Mouse (Mus musculus): ENCODE measurements around the gene Mark3. TPM values are rescaled to one million over a fixed set of nuclear protein-coding genes. Genes with fewer than 3 reads are reported as not detected.
A peak's percentile ranks its signal among the peaks of the same experiment; 100 is the strongest.
"Not testable (repeated sequence)": the region's sequence is repeated elsewhere in the genome, so short reads cannot be mapped to it uniquely, and the experiment has no call there.

Mark3 gene
- polyA plus RNA-seq (2012; rRNA removed), result 27.8 and 30.3 TPM in 2 replicates

GRCm38 (mm10) chr12:111574074-111574886, at the start of gene Mark3:
Mark3 (plus strand) TSS chr12:111574523.
- DNase-seq (ENCODE audit: low read depth), result no peak

- no peak for DNase-seq (ENCODE audit: low read depth)
Observed at GRCm38 (mm10) chr12:111524883-111525282, 49.4 kb upstream of the Mark3 start.

- no peak for DNase-seq (ENCODE audit: low read depth)
Observed at GRCm38 (mm10) chr12:111527643-111528281, 46.6 kb upstream of the Mark3 start.

- no peak for DNase-seq (ENCODE audit: low read depth)
Observed at GRCm38 (mm10) chr12:111529192-111529591, 45.1 kb upstream of the Mark3 start.

- no peak for DNase-seq (ENCODE audit: low read depth)
Observed at GRCm38 (mm10) chr12:111533096-111533794, 41.1 kb upstream of the Mark3 start.

- no peak for DNase-seq (ENCODE audit: low read depth)
Observed at GRCm38 (mm10) chr12:111535281-111535680, 39.0 kb upstream of the Mark3 start.

GRCm38 (mm10) chr12:111535762-111536161, 38.6 kb upstream of the Mark3 start:
- DNase-seq (ENCODE audit: low read depth), result peak; percentile 95

- no peak for DNase-seq (ENCODE audit: low read depth)
Observed at GRCm38 (mm10) chr12:111536746-111537145, 37.6 kb upstream of the Mark3 start.

GRCm38 (mm10) chr12:111537341-111537740, 37.0 kb upstream of the Mark3 start:
- DNase-seq (ENCODE audit: low read depth), result no peak

- DNase-seq (ENCODE audit: low read depth), result no peak
Observed at GRCm38 (mm10) chr12:111537796-111538291, 36.5 kb upstream of the Mark3 start, which contains the start of gene Eif5. Eif5 (plus strand) TSS chr12:111538016.

GRCm38 (mm10) chr12:111538292-111539040, 35.9 kb upstream of the Mark3 start:
- DNase-seq (ENCODE audit: low read depth), result no peak

- no peak for DNase-seq (ENCODE audit: low read depth)
Observed at GRCm38 (mm10) chr12:111539041-111539345, 35.3 kb upstream of the Mark3 start.

- no peak for DNase-seq (ENCODE audit: low read depth)
Observed at GRCm38 (mm10) chr12:111547070-111547469, 27.3 kb upstream of the Mark3 start.

- DNase-seq (ENCODE audit: low read depth), result no peak
Observed at GRCm38 (mm10) chr12:111548555-111549289, 25.6 kb upstream of the Mark3 start.

GRCm38 (mm10) chr12:111550679-111551078, 23.6 kb upstream of the Mark3 start:
- DNase-seq (ENCODE audit: low read depth), result no peak

GRCm38 (mm10) chr12:111552342-111552741, 22.0 kb upstream of the Mark3 start:
- DNase-seq (ENCODE audit: low read depth), result no peak

- DNase-seq (ENCODE audit: low read depth), result no peak
Observed at GRCm38 (mm10) chr12:111555357-111555756, 19.0 kb upstream of the Mark3 start.

- DNase-seq (ENCODE audit: low read depth), result not testable (repeated sequence)
Observed at GRCm38 (mm10) chr12:111555893-111556292, 18.4 kb upstream of the Mark3 start.

- no peak for DNase-seq (ENCODE audit: low read depth)
Observed at GRCm38 (mm10) chr12:111557538-111557937, 16.8 kb upstream of the Mark3 start.

- DNase-seq (ENCODE audit: low read depth), result no peak
Observed at GRCm38 (mm10) chr12:111558655-111559054, 15.7 kb upstream of the Mark3 start.

Measured in gonadal fat pad, adult 2 months (tissue).